Mouse (Mus musculus) intestine, embryonic 15.5 days (tissue): Measurements from ENCODE around the gene Bmp6. TPM values are rescaled to one million over a fixed set of nuclear protein-coding genes. Genes with fewer than 3 reads are reported as not detected.

Source experiments
- ATAC-seq: fragments of 200-750 bp; cut with Nextera tagmentation; 2 replicates; pipeline ENCODE4 v1.8.0; 2017; ENCODE audit warnings: moderate TSS enrichment, moderate library complexity
- H3K27ac ChIP-seq: fragments of 300-500 bp; sonication (generic); 2 replicates; pipeline ENCODE4 v1.5.1; 2015; ENCODE audit warnings: mild to moderate bottlenecking, inconsistent platforms
- H3K27me3 ChIP-seq: fragments of 300-500 bp; sonication (generic); replicated peaks from 2 replicates; pipeline ENCODE4 v1.6.1; 2015; ENCODE audit warnings: inconsistent platforms
- H3K36me3 ChIP-seq: fragments of 300-500 bp; sonication (generic); 2 replicates; pipeline ENCODE4 v1.6.1; 2015; ENCODE audit warnings: inconsistent platforms
- H3K4me1 ChIP-seq: fragments of 300-500 bp; sonication (generic); replicated peaks from 2 replicates; pipeline ENCODE4 v1.6.1; 2015; ENCODE audit warnings: inconsistent platforms
- H3K4me2 ChIP-seq: fragments of 300-500 bp; sonication (generic); replicated peaks from 2 replicates; pipeline ENCODE4 v1.6.1; 2015; ENCODE audit warnings: mild to moderate bottlenecking, inconsistent platforms
- H3K4me3 ChIP-seq: fragments of 300-500 bp; sonication (generic); replicated peaks from 2 replicates; pipeline ENCODE4 v1.5.1; 2015; ENCODE audit warnings: inconsistent platforms
- H3K9ac ChIP-seq: fragments of 300-500 bp; sonication (generic); 2 replicates; pipeline ENCODE4 v1.6.1; 2015; ENCODE audit warnings: inconsistent platforms
- H3K9me3 ChIP-seq: fragments of 300-500 bp; sonication (generic); 2 replicates; pipeline ENCODE4 v1.6.1; 2016; ENCODE audit warnings: inconsistent platforms
- WGBS: fragments of 180-500 bp; shearing (Covaris S2); methylation state at CpG from one replicate; pipeline ENCODE4 v1.1.7; 2015; 5-methylcytosine and 5-hydroxymethylcytosine counted together
- polyA plus RNA-seq: library from polyadenylated mRNA; unstranded; fragments of >200 nt; fragmentation: Nextera tagmentation; extraction: Ambion mirVana; gene quantifications from 2 replicates; pipeline ENCODE4 v1.2.1, GENCODE M21; 2015

Bmp6 gene
- polyA plus RNA-seq, 1 experiment from 2014 or later: 1.5 TPM

DNA sequence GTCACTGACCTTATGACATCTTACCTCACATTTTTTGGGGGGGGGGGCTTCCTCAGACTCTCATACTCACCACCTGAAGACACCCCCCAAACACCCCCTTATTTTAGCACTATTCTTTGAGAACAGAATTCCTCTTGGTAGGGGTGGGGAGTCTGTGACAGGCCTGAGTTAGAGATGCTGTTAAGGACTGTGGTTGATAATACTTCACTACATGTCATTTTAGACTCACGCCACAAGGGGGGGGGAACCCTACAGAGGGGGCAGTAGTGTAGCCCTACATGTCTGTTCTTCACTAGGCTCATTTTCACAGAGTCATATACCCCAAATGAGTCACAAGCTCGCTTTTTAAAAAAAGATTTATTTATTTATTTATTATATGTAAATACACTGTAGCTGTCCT is 1.7 kb upstream of the Bmp6 start:
- H3K9ac ChIP-seq: no peak overlapping the region
- H3K4me2 ChIP-seq: no peak overlapping the region
- H3K4me3 ChIP-seq: no peak overlapping the region
- 75% methylated on average over 2 of the region's 2 CpGs for WGBS
- H3K27ac ChIP-seq: no peak overlapping the region
- peaks cover 37% of the 10 kb centered on the region for H3K27me3 ChIP-seq
- H3K4me1 ChIP-seq: peaks cover 26% of the 10 kb centered on the region
- H3K36me3 ChIP-seq: no peaks in the 10 kb centered on the region
- no peak for ATAC-seq
- H3K9me3 ChIP-seq: no peaks in the 10 kb centered on the region

DNA sequence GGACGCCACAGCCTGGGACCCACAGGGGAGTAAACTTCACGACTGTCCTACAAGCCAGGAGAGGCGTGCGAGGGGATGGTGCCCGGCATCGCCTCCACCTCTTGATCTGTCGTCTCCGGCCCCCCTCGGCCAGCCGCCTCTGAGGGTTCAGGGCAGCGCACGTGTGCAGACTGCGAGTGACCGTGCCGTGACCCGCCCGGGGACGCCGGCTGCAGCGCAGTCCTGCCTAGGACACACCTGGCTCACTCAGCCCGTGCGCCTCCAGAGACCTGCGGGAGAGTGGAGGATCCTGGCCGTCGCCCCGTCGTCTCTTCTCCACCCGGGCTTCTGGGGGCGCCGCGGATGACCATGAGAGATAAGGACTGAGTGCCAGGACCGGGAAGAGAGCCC is 519 bp downstream of the Bmp6 start:
- Histone ChIP-seq H3K4me3 (peak overlapping the region; percentile 45), H3K9me3 (no peaks in the 10 kb centered on the region), H3K36me3 (no peaks in the 10 kb centered on the region), H3K4me1 (peaks cover 26% of the 10 kb centered on the region), H3K27ac (no peak overlapping the region), H3K9ac (peak overlapping the region; percentile 34), H3K27me3 (peaks cover 37% of the 10 kb centered on the region), H3K4me2 (peak overlapping the region; percentile 94)
- WGBS: 2% methylated on average over 31 of the region's 32 CpGs
- peak; percentile 37 for ATAC-seq

DNA sequence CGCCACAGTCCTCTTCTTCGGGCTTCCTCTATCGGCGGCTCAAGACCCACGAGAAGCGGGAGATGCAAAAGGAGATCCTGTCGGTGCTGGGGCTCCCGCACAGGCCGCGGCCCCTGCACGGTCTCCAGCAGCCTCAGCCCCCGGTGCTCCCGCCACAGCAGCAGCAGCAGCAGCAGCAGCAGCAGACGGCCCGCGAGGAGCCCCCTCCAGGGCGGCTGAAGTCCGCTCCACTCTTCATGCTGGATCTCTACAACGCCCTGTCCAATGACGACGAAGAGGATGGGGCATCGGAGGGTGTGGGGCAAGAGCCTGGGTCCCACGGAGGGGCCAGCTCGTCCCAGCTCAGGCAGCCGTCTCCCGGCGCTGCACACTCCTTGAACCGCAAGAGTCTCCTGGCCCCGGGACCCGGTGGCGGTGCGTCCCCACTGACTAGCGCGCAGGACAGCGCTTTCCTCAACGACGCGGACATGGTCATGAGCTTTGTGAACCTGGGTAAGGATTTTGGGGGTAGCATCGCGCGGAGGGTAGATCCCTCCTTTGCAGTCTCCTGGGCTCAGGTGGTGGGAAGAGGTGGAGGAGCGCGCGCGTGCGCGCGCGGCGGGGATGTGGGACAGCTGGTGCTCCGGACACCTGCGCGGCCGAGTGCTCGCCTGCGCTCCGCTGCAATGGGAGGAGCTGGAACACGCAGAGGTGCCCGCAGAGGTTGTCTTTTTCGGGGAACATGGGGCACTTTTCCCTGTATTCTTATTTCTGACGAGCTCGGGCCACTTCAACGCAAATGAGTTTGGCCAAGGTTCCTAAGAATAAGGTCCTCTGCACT is 1.4 kb downstream of the Bmp6 start:
- Histone ChIP-seq H3K9ac (peak overlapping the region; percentile 34), H3K4me1 (peaks cover 26% of the 10 kb centered on the region), H3K4me3 (peak overlapping the region; percentile 45), H3K9me3 (no peaks in the 10 kb centered on the region), H3K4me2 (peak overlapping the region; percentile 94), H3K36me3 (no peaks in the 10 kb centered on the region), H3K27me3 (peaks cover 37% of the 10 kb centered on the region), H3K27ac (no peak overlapping the region)
- peak; percentile 21 for ATAC-seq
- under 1% methylated on average over 63 of the region's 63 CpGs for whole genome bisulfite sequencing

DNA sequence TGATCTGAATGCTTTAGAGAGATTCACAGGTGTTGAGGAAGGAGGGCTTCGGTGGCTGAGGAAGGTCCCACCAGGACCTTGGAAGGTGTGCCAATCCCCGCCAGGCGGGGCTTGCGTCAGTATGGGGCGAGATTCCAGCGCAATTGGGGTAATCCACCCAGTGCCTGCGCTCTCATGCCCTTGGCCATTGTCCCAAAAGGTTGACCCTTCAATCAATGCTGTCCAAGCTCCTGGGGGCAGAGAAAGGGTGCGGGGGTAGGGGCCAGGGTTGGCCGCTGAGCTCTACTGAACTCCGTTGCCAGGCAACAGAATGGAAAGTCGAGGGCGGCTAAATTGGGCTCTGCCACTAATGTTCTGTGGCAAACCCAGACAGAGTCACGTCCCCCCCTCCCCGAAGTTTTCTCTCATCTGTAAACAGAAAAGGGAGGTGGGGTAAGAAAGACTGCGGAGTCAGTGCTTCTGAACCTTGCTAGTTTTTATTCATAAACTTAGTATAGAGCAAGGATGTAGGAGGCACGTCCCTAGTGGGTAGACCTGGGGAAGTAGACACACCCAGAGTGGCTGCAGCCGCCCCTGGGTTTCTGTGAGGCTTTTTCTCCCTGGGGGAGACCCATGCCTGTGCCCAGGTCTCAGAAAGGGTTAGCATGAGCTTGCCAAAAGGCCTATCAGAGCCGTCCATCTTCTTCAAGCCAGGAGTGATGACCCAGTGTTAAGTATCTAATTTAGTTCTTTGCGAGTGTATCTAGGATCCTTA is 2.3 kb downstream of the Bmp6 start:
- no peak overlapping the region for H3K9ac ChIP-seq
- WGBS: 14% methylated on average over 19 of the region's 19 CpGs
- H3K4me2 ChIP-seq: peak overlapping the region; percentile 94
- H3K4me1 ChIP-seq: peaks cover 29% of the 10 kb centered on the region
- H3K27me3 ChIP-seq: peaks cover 37% of the 10 kb centered on the region
- ATAC-seq: no peak
- H3K36me3 ChIP-seq: no peaks in the 10 kb centered on the region
- H3K4me3 ChIP-seq: peak overlapping the region; percentile 45
- H3K9me3 ChIP-seq: no peaks in the 10 kb centered on the region
- no peak overlapping the region for H3K27ac ChIP-seq

DNA sequence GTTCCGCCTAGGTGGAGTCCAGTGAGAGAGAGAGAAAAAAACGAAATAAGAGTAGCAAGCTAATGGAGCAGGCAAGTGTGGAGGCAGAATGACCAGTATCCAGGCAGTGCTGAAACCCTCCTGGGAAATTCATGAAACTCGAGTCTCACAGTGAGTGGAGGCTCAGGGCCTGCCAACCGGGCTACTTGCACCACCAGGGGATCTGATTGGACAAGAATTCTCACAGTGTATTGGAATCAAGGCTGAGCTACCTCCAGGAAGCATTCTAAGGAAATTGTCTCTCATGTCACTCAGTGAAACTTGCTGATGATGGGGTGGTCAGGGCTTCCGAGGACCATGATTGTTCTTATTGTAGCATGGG is 2.8 kb downstream of the Bmp6 start:
- H3K4me3 ChIP-seq: no peak overlapping the region
- no peak overlapping the region for H3K27ac ChIP-seq
- H3K36me3 ChIP-seq: no peaks in the 10 kb centered on the region
- peaks cover 37% of the 10 kb centered on the region for H3K27me3 ChIP-seq
- no peak overlapping the region for H3K4me2 ChIP-seq
- no peaks in the 10 kb centered on the region for H3K9me3 ChIP-seq
- peaks cover 30% of the 10 kb centered on the region for H3K4me1 ChIP-seq
- no peak overlapping the region for H3K9ac ChIP-seq
- no peak for ATAC-seq
- WGBS: 54% methylated on average over 5 of the region's 5 CpGs

DNA sequence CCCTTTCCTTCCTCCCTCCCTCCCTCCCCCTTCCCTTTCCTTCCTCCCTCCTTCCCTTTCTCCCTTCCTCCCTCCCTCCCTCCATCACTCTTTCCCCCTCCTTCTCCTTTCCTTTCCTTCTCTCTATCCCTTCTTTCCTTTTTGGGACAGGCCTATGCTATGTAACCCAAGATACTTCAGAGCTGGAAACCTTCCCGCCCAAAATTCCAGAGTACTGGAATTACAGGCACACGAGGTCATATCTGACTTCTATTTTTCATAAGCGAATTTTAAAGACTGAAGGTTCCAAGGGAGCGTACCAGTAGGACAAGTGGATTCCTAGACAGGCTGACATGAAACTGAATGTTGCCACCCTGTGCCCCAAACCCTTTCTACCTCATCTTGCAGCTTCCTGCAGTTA is 4.1 kb downstream of the Bmp6 start:
- Histone ChIP-seq H3K9me3 (no peaks in the 10 kb centered on the region), H3K36me3 (no peaks in the 10 kb centered on the region), H3K4me1 (peaks cover 30% of the 10 kb centered on the region), H3K27me3 (peaks cover 35% of the 10 kb centered on the region), H3K4me2 (no peak overlapping the region), H3K27ac (no peak overlapping the region), H3K9ac (no peak overlapping the region), H3K4me3 (no peak overlapping the region)
- no peak for ATAC-seq
- WGBS: 74% methylated on average over 4 of the region's 4 CpGs

DNA sequence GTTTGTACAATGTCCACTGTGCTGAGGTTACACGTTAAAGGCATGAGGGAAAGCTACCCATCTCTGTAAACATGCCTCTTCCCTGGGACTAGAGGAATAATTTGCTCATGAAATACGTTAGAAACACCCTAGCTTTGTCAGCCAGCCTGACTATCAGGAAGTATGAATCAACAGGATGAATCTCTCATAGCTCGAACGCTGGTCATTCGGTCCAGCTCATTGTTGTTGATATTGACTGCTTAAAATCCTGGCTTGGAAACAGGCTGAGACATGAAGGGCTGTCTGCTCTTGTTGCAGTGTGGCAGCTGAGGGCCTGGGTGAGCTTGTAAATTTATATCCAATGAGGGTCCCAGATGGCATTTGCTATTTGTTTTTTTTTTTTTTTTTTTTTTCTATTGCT is 4.9 kb downstream of the Bmp6 start:
- Histone ChIP-seq H3K27me3 (peaks cover 32% of the 10 kb centered on the region), H3K4me3 (no peak overlapping the region), H3K9ac (no peak overlapping the region), H3K4me2 (no peak overlapping the region), H3K4me1 (peaks cover 27% of the 10 kb centered on the region), H3K27ac (no peak overlapping the region), H3K9me3 (no peaks in the 10 kb centered on the region), H3K36me3 (no peaks in the 10 kb centered on the region)
- WGBS: 55% methylated on average over 5 of the region's 5 CpGs
- ATAC-seq: no peak

DNA sequence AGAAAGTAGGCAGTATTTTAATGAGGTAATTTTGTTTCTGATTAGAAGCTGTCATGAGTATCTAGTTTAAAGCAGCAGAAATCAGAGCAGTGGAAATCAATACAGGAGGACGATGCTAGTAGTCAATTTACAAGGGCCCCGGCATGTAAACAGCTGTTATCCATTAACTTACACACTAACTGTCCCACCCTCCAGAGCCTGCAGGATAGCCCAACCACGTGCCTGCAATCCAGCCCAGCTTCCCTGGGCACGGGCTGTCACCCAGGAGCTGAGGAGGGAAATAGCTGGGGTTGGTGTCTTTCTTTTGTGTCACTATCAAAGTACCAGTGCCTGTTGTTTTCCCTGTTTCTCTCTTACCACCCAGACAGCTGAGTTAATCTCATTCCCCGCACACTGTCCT is 7.1 kb downstream of the Bmp6 start:
- ATAC-seq: peak; percentile 84

DNA sequence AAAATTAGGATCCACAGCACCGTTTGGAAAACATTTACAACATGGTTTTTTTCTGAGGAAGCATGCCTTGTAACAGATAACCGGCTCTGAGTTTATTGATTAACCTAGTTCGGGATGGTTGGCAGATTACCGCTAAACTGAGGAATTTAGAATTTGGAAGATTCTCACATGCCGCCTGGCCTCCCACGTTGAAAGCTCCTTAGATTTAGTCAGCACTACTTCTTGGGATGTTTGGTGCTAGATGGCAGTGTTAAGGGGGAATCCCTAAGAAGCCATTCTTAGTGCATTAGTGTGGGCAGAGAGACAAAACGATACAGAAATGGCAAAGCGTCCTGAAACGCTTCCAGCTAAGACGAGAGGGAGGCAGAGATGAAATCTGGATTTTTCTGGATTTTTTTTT is 8.1 kb downstream of the Bmp6 start:
- WGBS: 60% methylated on average over 10 of the region's 10 CpGs
- no peak overlapping the region for H3K27ac ChIP-seq
- H3K27me3 ChIP-seq: peaks cover under 1% of the 10 kb centered on the region
- H3K9me3 ChIP-seq: no peaks in the 10 kb centered on the region
- no peak overlapping the region for H3K4me2 ChIP-seq
- peaks cover 4% of the 10 kb centered on the region; the same call in 1 of the 2 replicates for H3K4me1 ChIP-seq
- H3K4me3 ChIP-seq: no peak overlapping the region
- no peak for ATAC-seq
- H3K9ac ChIP-seq: no peak overlapping the region
- no peaks in the 10 kb centered on the region for H3K36me3 ChIP-seq

More for the DNA sequence above, 7.1 kb downstream of the Bmp6 start:
- H3K27me3 ChIP-seq: peaks cover 11% of the 10 kb centered on the region
- no peak overlapping the region for H3K9ac ChIP-seq
- no peak overlapping the region for H3K4me2 ChIP-seq
- H3K4me1 ChIP-seq: peaks cover 7% of the 10 kb centered on the region
- no peak overlapping the region for H3K27ac ChIP-seq
- no peaks in the 10 kb centered on the region for H3K9me3 ChIP-seq
- H3K36me3 ChIP-seq: no peaks in the 10 kb centered on the region
- no peak overlapping the region for H3K4me3 ChIP-seq
- WGBS: 21% methylated on average over 5 of the region's 5 CpGs

DNA sequence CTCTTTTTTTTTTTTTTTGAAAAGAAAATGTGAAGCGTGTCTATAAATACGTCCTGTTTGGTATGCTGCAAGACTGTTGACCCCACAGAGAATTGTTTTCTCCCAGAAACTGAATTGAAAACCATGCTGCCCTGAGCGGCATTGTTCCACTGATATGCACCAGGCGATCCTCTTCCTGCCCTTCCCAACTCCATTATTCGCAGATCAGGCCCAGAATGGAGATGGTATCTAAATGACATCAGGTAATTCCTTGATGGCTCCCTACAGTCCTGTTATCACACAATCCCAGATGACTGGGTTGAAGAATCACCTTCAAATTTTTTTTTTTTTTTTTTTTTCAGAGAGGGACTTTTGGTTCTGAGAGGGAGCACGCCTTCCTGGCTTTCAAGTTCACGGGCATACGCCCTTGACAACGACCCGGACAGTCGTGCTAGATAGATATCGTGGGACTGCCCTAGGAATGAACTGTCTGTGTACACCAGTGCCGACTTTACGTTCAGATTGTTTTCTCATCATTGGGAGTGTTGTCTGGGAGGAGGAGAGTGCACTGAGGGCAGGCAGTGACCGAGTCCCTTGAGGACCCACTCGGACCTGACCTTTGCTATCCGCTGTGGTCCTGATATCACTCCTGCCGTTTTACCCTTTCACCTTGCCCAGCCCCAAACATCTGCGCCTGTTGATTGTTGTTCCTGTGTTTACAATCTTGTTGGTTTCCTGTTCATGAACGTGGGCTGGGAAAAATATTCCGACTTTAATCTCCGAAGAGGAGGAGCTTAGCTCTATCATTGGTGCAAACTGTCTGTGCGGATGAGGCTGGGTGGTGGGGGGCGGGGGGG is 8.7 kb downstream of the Bmp6 start:
- Histone ChIP-seq H3K4me1 (peaks cover 4% of the 10 kb centered on the region; the same call in 1 of the 2 replicates), H3K27me3 (no peaks in the 10 kb centered on the region), H3K4me2 (0 out of 2 replicates have a peak overlapping the region, but pooled peaks have one; percentile 24), H3K4me3 (no peak overlapping the region), H3K9ac (no peak overlapping the region), H3K9me3 (no peaks in the 10 kb centered on the region), H3K27ac (no peak overlapping the region), H3K36me3 (no peaks in the 10 kb centered on the region)
- no peak for ATAC-seq
- 57% methylated on average over 24 of the region's 24 CpGs for whole genome bisulfite sequencing

DNA sequence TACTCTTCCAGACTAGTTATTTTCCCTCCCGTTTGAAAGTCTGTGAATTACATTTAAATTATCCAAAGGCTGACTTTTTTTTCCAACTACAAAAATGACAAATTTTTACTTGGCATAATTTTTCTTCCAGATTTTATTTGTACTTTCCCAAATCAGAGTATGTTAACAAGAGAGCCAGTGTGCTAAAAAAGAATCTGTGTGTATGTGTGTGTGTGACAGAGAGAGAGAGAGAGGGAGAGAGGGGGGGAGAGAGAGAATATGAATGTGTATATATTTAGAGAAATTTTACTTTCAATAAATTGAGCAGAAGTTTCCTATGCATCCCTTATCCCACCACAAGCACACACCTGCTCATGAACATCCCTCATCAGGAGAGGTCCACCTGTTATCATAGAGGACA is 9.4 kb downstream of the Bmp6 start:
- Histone ChIP-seq H3K27ac (no peak overlapping the region), H3K27me3 (no peaks in the 10 kb centered on the region), H3K9me3 (no peaks in the 10 kb centered on the region), H3K4me3 (no peak overlapping the region), H3K4me1 (peaks cover 4% of the 10 kb centered on the region; the same call in 1 of the 2 replicates), H3K4me2 (no peak overlapping the region), H3K9ac (no peak overlapping the region), H3K36me3 (no peaks in the 10 kb centered on the region)
- no peak for ATAC-seq
- 45% methylated on average over 1 of the region's 1 CpGs for WGBS

DNA sequence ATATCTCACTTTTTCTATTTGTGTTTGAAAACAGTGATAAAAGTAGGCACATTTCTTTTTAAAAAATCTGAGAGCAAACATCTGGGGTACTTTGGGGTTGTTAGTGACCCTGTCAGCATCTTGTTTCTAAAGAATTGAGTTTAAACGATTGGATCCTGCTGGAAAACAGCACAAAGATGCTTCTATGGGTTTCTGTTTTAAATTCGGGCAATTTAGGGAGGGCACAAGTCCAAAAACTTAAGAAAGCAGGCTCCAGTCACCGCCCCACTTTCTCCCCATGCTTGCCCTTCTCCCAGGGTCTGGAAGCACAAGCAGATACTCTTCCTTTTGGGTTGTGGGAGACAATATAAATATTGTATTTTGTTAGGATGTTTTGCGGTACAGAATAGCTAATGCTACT is 14.1 kb downstream of the Bmp6 start:
- Histone ChIP-seq H3K27ac (no peak overlapping the region), H3K9ac (no peak overlapping the region), H3K4me3 (no peak overlapping the region), H3K27me3 (no peaks in the 10 kb centered on the region), H3K4me1 (no peaks in the 10 kb centered on the region), H3K36me3 (no peaks in the 10 kb centered on the region), H3K9me3 (no peaks in the 10 kb centered on the region), H3K4me2 (no peak overlapping the region)
- no peak for ATAC-seq
- WGBS: 52% methylated on average over 4 of the region's 4 CpGs
